Mouse (Mus musculus) kidney, postnatal 10 days (tissue): ENCODE data around the gene Utp11.
"Not testable (repeated sequence)": the region's sequence is repeated elsewhere in the genome, so short reads cannot be mapped to it uniquely, and the experiment has no call there.

Experiments
- DNase-seq: peaks from one replicate; pipeline ENCODE4 v3.0.0; 2021; ENCODE audit warnings: mixed read lengths

Gene Utp11

GRCm38 (mm10) chr4:124693135-124693894 lies at the start of gene Utp11:
TSS of gene Utp11 (minus strand) at chr4:124693600.
- DNase-seq = peak; percentile 90

DNA sequence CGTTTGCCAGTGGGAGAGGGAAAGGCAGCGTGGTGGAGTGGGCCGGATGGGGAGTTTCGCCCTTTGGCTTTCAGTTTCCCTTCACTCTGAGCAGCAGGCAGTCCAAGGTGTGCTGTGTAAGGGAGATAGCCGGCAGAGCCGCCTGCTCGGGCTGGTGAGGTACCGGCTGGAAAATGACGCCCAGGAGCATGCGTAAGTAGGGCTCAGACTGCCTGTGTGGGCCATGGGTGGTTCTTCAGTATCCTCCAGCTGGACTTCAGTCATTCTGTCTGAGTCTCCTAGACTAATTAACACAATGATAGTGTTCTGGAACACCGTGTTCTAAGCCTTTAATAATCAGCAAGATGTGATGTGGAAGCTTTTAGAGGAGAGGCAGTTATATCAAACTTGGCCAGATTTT lies 49.4 kb upstream of the Utp11 start:
- no peak for DNase-seq

DNA sequence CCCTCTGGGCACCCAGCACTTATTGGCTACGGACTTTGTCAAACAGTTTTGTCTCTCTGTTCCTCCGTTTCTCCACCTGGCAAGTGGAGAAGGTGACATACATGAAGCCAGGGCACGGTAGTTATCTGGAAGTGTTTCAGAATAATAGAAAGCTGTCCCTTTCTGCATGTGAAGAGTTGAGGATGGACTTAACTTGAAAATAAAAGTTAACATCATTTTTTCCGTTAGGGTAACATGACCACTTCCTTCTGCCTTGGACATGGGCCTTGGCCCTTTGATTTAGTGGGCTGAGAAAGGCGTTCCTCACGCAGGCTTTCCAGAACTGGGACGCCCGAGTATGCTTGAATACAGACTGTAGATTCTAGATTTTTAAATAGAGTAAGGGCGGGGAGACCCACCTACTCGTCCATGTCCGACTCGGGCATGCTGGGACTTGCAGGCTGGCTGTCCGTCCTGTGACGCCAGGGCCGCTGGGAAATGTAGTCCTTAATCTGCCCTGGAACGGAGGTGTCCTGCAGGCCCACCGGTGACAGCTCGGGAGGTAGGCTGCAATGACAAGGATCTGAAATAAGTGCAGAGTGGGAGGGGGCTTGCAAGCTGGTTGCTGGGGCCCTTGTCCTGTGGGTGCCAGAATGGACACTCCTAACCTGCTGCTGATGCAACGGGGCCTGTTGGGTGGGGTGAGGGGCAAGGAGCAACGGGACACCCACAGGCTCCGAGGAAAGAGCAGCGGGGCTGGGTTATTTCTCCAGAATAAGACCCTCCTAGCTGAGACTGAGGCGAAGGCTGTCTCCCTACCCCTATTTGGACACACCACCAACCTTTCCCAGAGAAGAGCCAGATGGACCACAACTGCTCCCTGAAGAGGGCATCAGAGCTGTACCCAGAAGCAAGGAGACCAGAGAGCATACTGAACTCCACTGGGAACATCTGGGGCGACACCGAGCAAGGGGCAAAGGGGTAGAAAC lies 48.3 kb upstream of the Utp11 start, which contains the start of gene Inpp5b:
Gene Inpp5b (plus strand): TSS at position 475 of the 968 bp plus-strand sequence.
- DNase-seq = peak; percentile 89

DNA sequence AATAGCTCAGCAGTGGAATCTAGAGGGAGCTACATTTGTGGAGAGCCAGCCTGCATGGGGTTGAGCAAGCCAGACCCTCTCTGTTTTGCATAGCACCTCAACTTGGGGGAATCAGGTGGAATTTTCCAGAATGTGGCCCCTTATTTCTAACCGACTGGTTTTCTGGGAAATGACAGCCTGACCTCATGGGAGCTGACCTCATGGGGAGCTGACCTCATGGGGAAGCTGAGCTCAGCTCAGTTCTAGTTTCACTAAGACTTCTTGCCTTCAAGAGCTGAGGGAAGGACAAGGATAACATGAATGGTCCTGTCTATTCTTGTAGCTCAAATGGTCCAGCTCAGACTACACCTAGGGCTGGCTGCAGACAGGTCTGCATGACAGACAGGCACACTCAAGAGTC lies 45.4 kb upstream of the Utp11 start:
- DNase-seq = no peak

DNA sequence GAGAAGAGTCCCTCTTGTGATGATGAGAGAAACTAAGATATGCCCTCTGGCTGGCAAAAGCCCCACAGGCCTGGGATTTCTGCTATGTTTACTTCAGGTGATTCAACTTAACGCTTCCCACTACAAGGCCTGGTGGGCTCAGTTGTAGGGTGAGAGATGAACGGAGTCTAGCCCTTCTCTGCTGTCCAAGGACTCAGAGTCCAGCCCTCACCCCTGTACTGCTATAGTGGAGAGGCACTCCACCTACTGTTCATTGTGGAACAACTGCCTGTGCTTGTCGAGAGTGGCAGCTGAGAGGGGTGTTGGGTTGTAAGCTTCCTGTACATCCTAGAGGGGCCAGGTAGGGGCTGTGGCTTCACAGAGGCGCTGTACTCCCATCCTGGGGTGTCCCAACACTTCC lies 44.6 kb upstream of the Utp11 start:
- DNase-seq = no peak

DNA sequence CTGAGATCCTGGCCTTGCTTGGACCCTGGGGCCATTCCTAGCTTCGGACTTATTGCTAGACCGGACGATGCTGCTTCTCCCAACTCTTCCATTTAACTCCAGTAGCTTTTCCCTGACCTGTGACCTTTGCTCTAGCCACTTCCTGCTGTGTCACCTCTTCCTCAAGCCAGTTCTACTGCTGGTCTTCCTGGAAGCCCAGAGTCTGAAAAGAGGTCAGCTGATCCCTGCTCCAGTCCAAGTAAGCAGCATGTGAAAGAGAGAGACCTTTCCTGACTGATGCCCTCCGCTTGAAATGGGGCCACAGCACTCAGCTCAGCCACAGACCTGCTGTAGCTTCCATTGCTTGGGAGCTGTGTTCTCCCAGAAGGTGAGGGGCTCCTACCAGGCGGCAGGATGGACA lies 44.1 kb upstream of the Utp11 start:
- no peak for DNase-seq

DNA sequence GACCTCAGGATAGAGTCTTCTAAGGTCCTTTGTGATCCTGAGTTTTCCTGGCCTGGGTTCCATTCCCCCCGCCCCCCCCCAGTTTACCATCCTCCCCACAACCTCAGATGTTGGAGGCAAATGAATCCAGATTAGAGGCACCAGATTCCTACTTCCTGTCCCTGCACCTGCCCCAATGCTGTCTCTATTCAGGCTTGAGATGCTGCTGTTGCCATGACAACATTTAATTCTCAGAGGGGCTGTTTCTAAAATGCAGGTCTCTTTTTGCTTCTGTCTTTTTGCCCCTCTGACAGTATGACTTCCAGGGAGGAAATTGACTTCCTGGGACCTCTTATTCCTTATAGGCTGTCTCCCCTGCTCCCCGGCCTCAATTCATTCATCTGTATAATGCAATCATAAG lies 43.6 kb upstream of the Utp11 start:
- DNase-seq = no peak

- no peak for DNase-seq
Measured at GRCm38 (mm10) chr4:124726121-124726520, 32.7 kb upstream of the Utp11 start.

- no peak for DNase-seq
Measured at GRCm38 (mm10) chr4:124719101-124719500, 25.7 kb upstream of the Utp11 start.

DNA sequence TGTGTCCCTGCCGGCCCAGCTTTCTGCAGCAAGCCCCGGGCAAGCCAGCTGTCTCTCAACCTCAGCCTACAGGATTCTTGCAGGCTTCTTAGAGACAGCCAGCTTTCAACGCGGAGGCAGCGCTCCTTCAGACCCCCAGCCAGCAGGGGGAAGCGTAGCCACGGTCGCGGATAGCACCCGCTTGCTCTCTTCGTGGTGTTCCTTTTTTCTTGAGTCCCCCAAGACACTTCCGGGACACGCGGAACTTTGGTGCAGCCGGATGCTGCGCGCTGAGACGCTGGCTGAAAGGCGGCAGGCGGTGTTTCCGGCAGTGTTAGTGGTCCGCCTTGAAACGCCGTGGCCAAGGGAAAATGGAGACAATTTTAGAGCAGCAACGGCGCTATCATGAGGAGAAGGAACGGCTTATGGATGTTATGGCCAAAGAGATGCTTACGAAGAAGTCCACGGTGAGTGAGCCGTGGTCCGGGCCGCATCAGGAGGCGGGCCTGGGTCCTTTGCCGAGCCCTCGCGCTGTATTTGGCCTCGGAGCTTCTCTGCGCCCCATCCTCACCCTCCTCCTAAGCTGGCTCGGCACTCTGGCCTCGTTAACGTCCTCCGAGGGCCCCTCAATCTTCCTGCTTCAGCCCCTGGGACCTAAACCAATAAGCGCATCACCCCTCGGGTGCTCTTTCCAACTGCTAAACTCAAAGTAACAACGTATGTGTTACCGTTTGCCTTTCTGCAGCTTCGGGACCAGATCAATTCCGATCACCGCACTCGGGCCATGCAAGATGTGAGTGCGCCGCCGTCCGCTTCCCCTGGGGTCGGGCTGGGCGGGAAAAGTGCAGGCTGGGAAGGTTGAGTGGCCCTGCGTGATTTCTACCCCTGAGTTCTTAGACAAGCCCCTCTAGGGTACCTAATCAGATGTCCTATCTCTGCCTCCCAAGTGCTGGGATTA lies 21.4 kb upstream of the Utp11 start, which contains the start of gene Sf3a3:
Gene Sf3a3 (plus strand): TSS at position 232 of the 937 bp plus-strand sequence.
- peak; percentile 96 for DNase-seq

GRCm38 (mm10) chr4:124713850-124714249 lies 20.4 kb upstream of the Utp11 start:
- DNase-seq = not testable (repeated sequence)

- no peak for DNase-seq
Measured at GRCm38 (mm10) chr4:124712618-124713017, 19.2 kb upstream of the Utp11 start.

DNA sequence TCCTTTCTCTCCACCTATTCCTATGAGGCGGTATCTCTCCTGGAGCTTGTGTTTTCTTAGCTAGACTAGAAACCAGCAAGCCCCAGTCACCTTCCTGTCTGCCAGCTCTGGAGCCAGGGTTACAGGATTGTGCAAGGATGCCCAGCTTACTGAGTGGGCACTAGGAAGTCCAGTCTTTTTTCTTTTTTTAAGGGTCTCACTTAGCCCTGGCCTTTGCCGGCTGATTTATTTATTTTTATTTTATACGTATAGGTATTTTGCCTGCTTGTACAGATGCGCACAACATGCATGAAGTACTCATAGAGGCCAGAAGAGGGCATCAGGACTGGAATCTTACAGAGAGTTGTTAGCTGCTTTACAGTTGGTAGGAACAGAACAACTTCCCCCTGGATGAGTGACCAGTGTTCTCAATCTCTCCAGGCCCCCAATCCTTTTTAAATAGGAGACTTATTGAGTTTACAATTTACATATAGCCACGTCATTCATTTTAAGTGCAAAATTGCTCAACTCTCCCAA lies 17.4 kb upstream of the Utp11 start:
- DNase-seq = peak; percentile 66

- DNase-seq = peak; percentile 57
Measured at GRCm38 (mm10) chr4:124709961-124710446, 16.6 kb upstream of the Utp11 start.

DNA sequence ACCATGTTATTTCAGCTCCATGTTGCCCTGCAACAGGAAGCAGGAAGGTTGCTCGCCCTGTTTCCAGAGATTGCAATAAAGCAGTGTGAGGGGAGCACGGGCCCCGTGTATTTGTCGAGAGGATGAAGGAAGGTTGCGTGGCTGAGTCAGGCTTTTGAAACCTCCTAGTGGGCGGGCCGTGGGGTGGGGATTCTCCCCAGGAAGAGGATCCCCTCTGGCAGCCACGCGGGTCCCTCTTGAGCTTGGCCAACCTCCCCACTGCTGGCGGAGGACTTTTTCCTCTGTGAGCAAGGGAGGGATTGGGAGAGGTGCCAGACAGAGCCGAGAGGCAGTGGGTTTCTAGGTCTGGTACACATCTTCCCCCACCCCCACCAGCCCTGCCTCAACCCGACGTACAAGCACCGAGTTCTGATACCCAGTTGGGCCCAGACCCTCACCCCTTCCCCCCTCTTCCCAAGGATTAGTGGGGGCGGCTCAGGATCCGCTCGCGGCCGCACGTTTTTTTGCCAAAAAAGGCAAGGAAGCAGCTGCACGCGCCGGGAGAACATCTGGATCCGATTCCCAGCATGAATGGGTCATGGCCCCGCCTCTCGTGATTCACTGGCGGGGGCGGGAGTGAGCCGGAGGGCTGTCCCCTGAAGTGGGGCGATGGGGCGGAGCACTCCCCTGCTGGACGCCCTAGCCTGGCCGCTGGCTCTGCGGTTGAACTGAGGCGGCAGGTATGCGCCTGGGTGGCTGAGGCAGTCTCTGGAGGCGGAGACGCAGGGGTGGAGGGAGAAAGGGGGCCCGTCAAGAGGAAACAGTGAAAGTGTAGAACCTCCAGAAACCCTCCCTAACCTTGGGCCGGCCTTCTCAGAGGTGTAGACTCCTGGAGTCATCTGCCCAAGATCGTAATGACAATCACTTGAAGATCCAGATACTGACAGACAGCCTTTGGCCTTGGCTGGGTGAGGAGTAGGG lies 15.4 kb upstream of the Utp11 start:
- peak; percentile 95 for DNase-seq

DNA sequence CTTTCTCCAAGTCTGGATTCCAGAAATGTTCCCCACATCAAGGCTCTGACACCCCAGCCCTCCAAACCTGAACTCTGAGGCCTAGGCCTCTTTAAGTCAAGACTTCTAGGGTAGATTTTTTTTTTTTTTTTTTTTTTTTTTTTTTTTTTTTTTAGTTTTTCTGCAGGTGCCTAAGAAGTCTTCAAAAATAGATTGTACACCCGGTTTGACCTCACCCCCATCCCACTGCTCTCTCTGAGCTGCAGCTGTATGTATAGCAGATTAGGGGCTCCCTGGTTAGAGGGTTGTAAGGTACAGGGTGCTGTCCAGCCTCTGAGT lies 14.8 kb upstream of the Utp11 start:
- DNase-seq = not testable (repeated sequence)

DNA sequence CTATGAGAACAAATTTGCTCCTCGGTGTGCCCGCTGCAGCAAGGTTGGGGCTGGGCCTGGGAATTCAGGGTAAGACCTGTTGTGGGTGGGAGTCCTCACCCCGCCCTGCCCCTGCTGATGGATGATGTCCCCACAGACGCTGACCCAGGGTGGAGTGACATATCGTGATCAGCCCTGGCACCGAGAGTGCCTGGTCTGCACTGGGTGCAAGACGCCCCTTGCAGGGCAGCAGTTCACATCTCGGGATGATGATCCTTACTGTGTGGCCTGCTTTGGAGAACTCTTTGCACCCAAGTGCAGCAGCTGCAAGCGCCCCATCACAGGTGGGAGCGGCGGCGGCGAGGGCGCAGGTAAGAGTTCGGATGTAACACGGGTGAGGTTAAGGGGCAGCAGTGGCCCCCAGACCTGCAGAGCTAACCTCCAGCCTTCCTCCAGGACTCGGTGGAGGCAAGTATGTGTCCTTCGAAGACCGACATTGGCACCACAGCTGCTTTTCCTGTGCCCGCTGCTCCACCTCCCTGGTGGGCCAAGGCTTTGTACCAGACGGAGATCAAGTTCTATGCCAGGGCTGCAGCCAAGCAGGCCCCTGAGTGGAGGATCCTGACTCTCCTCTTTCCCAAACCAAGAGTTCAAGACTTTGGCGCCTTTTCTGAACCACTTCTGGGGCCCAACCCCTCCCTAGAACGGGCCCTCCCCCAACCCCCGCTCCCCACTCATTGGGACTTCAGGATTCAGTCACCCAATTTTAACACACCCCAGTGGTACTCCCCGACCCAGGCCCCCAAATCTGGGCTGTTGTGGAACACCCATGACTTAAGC lies 14.2 kb upstream of the Utp11 start:
- DNase-seq = peak; percentile 27

- DNase-seq = peak; percentile 18
Measured at GRCm38 (mm10) chr4:124705661-124706269, 12.4 kb upstream of the Utp11 start.

DNA sequence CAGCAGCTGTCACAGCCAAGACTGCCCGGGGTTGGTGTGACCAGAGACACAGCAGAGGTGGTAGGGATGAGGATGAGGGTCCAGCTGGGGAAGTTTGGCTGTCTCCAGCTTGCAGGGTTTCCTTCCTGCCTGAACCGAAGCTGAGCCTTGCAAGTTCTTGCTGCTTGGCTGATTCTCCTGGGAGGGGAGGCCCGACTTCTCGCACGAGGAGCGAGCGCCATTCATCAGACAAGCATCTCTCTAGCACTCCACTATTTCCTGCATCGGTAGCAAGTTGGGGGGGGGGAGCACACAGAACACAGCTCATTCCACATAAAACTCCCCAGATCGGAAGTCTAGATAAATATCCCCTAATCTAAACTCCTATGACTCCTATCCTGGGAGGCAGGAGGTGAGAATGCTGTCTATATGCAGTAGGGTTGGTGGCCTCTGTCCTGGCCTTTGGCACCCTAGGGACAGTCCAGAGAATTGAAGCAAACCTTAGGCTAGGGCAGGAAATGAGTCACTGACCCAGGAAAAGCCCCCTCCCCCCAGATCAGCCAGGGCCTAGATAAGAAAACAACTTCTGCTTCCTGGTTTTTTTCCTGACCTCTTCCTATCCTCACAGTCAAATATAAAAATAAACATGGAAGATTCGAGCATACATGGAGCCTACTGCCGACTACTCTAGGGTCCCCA lies 11.5 kb upstream of the Utp11 start:
- DNase-seq = peak; percentile 83
